Mouse (Mus musculus) gastrocnemius, postnatal 25 days (tissue): ENCODE results near the gene Lbx1. TPM values are rescaled to one million over a fixed set of nuclear protein-coding genes. Genes with fewer than 3 reads are reported as not detected.

Experiments used
- DNase-seq: peaks from one replicate; pipeline ENCODE4 v3.0.0; 2022
- total RNA-seq, 2 experiments: library from RNA; stranded (reverse); gene quantifications; 1 replicate in 1 of 2; 2 replicates in 1 of 2; pipeline ENCODE4 v1.2.3; 2021

The Lbx1 gene
- total RNA-seq, 2 experiments from 2014 or later: 34.0 to 41.1 TPM

DNA sequence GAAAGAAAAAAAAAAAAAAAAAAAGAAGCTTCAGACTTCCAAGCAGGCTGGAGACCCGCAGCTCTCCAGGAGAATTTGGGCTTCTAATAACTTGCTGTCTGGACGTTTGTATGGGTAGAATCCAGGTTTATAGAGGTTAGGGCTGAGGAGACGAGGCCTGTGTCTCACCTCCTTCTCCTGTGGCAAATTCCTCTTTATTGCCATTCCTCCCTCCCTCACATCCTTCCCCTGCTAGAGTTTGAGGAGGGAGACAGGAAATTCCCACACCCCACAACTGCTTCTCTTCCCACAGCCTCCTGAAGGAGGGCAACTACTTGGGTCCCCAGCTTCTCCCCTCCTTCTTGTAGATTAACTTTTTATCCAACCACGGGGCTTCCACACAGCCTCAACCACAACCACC lies 20.2 kb downstream of the Lbx1 start:
- DNase-seq: no peak

- no peak for DNase-seq
Measured at GRCm38 (mm10) chr19:45209776-45210422, 25.7 kb downstream of the Lbx1 start.

- no peak for DNase-seq
Measured at GRCm38 (mm10) chr19:45209191-45209590, 26.4 kb downstream of the Lbx1 start.

DNA sequence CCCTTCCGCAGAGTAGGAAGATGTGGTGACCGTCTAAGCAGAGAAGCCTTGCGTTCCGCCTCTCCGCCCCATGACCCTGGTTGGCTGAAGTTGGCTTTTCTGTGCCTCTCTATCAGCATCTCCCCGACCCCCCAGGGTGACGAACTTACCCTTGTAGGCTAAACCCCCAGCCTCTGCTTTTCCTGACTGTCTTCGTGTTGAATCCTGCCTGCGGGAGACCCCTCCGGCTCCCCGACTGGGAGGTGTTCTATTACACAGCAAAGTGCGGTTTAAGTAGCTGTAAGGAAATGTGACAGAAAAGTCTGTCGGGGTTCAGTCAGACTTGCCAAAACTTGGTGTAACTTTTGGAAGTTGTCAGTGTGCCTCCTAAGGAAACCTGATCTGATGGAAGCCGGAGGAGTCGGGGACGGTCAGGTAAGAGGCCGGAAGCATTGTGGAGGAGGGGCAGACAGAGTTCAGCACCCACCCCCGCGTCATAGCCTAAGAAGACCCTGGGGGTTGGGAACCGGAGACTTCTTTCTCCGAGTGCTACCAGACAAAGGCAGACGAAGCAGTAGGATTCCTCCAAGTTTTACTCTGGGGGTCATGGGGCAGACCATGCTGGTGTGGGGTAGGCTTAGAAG lies 27.1 kb downstream of the Lbx1 start:
- peak; percentile 2 for DNase-seq

DNA sequence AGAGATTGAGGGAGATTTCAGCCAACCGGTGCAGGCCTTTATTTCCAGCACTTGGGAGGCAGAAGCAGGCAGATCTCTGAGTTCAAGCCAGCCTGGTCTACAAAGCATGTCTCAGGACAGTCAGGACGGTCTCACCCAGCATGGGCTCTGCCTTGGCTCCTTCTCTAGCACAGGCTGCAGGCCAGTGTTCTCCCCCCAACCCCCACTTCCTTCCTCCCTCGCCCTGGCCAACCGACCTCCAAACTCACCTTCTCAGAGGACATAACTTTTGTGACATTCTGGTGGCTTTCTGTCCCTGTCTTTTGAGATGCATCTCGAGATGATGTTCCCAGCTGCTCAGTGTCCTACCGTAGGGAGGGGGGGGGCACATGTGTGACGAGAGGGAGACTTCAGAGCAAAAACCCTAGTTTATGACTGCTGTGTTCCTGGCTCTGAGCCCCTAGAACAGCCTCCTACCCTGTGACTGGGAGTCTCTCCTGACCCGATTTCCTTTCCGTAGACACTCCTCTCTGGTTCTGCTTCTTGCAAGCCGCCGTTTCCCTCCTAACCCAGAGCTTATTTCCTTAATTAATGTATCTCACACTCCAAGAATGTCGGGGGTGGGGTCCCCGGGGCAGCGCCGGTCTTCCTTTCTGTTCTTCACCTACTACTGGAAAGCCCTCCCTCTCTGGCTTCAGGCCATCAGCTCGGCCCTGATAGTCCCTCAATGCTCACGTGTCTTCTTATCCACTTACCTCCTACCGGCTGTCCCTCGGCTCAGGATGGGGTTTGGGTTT lies 27.8 kb downstream of the Lbx1 start:
- no peak for DNase-seq

GRCm38 (mm10) chr19:45207153-45207552 lies 28.5 kb downstream of the Lbx1 start:
- DNase-seq: no peak

- DNase-seq: no peak
Measured at GRCm38 (mm10) chr19:45205311-45206105, 30.1 kb downstream of the Lbx1 start.

DNA sequence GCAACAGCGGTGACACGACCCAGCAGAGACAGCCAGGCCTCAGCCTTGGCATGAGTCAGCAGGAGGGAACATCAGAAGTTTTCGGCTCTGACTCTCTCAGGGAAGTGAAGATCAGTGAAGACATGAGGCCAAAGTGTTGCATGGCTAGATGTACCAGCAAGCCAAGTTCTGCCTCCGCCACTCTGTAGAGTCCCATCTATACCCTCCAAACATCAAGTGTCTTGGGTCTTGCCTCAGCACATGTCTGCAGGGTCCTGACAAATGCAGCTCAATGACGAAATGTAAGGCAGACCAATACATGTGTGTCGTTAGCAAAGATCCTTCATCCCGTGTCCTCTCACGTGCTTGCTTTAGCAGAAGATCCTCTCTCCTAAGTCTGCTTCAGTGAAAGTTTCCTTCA lies 38.6 kb downstream of the Lbx1 start:
- no peak for DNase-seq

GRCm38 (mm10) chr19:45194651-45195050 lies 41.0 kb downstream of the Lbx1 start:
- no peak for DNase-seq

Other genes starting within 250 kb of the Lbx1 start
- gene Sema4g, start 246.7 kb downstream of the Lbx1 start, total RNA-seq: under 1 TPM; 0.19 to 0.33 TPM
- gene Twnk, start 230.1 kb downstream of the Lbx1 start, total RNA-seq: 10 to 100 TPM; 16.2 to 16.6 TPM
- gene Mrpl43, start 229.4 kb downstream of the Lbx1 start, total RNA-seq: 10 to 100 TPM; 32.8 to 36.4 TPM
- gene Lzts2, start 221.4 kb downstream of the Lbx1 start, total RNA-seq: 10 to 100 TPM; 19.2 to 22.9 TPM
- gene Pdzd7, start 190.1 kb downstream of the Lbx1 start, total RNA-seq: 1 to 10 TPM; 5.4 to 5.9 TPM
- 10 to 100 TPM; 20.7 to 22.5 TPM for gene Sfxn3, start 188.3 kb downstream of the Lbx1 start, total RNA-seq
- gene Kazald1, start 160.6 kb downstream of the Lbx1 start, total RNA-seq: 1 to 10 TPM; 5.4 to 6.3 TPM
- not detected for gene Tlx1, start 85.1 kb downstream of the Lbx1 start, total RNA-seq
- gene Btrc, start 127.9 kb upstream of the Lbx1 start, total RNA-seq: 10 to 100 TPM; 18.8 to 23.0 TPM